Mouse (Mus musculus) ZHBTc4 (cell line): ENCODE data around the gene Letmd1.
A peak's percentile ranks its signal among the peaks of the same experiment; 100 is the strongest.
"Not testable (repeated sequence)": the region's sequence is repeated elsewhere in the genome, so short reads cannot be mapped to it uniquely, and the experiment has no call there.

ENCODE experiments used
- DNase-seq: peaks from one replicate; pipeline ENCODE4 v3.0.0-alpha.2; 2011; ENCODE audit warnings: low read depth, low spot score

Gene Letmd1

DNA sequence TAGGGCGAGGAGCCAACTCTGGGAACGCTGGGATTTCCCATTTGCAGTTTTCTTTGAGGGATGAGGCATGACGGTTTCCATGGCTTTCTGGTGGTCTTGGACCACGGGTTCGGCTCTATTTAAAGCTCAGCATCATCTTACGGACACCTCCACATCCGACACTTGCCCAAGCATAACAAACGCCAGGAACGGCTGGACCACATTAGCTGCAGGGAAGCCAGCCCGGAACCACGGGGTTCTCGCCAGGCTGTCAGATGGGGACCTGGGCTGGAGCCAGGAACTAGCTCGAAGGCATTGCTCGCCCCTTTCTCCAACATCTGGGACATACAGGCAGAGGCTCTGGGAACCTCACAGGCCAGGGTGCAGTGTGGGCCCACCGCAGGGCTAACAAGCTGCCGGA is 17.6 kb upstream of the Letmd1 start:
- no peak for DNase-seq

- DNase-seq: peak; percentile 84
Measured at GRCm38 (mm10) chr15:100452486-100452885, 16.3 kb upstream of the Letmd1 start.

DNA sequence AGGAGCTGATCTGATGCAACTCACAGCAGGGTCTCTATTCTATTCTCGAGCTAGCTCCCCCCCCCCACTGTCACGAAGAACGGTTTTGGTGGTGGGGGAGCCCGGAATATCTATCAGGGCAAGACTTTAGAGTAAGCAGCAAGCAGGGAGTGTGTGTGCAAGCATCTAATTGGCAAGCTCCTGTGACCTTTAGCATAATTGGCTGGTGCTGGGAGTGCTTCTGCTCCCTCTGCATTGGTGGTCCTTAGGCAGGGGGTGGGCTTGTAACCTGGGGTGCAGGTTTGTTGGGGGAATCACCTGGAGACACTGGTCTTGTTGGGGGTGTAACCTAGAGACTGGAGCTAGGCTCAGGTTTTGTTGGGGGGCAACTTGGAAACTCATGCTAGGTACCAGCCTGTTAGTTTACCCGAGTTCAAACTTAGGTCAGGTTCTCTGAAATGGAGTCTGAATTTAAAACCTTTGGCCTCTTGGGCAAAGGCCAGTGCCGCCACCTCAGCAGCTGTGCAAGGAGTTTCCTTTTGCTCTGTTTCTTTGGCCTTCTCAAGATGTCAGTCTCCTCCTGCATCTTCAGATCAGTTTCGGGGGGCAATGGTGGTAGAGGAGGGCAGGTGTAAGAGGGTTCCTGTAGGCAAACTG is 12.3 kb upstream of the Letmd1 start:
- DNase-seq: no peak

DNA sequence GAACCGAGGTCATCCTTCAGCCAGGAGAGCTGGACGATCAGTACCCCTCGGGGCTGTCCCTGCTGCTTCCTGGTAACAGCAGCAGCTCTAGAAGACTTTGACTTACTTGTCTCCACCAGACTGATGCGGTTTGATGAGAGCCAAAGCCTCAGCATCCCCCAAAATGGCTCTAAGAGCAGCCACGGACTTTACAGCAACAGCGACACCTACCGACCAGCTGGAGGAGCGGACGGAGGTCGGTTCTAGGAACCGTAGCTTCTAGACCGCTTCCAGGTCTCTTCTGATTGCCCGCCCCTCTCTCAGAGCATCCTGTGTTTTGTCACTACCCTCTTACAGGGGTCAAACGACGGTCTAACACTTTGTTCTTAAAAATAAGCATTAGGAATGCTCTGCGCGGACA is 11.5 kb upstream of the Letmd1 start:
- peak; percentile 94 for DNase-seq

DNA sequence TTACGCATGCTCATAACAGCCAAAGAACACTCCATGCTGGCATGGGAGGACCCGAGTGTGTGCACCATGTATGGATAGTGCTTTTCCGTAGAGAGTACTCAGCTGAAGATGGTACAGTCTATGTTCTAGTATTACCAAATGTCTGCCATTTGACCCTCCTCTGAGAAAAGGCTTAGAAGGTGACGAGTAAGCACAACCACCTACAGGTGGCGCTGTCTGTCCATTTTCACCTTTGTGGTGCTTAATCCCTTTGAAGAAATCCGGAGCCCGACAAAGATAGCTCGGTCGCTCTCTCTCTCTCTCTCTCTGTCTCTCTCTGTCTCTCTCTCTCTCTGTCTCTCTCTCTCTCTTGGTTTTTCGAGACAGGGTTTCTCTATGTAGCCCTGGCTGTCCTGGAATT is 10.8 kb upstream of the Letmd1 start:
- peak; percentile 94 for DNase-seq

- DNase-seq: peak; percentile 89
Measured at GRCm38 (mm10) chr15:100460942-100461341, 7.9 kb upstream of the Letmd1 start.

GRCm38 (mm10) chr15:100461646-100462045 is 7.2 kb upstream of the Letmd1 start:
- no peak for DNase-seq

DNA sequence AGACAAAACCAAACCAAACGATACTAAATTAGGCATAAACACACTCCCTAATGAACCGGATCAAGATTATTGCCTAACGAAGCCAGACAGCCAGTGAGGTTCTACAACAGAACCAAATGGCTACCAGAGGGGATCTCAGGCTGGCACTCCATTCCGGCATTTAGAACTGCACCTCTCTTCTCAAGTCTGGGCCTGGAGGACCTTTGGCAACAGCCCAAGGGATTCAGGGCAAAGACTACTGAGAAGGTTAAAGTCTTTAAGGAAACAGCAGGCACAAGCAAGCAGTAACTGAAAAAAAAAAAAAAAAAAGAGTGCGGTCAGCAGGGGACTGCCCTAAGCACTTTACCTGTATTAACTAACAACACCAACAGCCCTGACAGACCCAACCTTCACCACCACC is 6.7 kb upstream of the Letmd1 start:
- no peak for DNase-seq

- DNase-seq: peak; percentile 87
Measured at GRCm38 (mm10) chr15:100463712-100464111, 5.1 kb upstream of the Letmd1 start.

- no peak for DNase-seq
Measured at GRCm38 (mm10) chr15:100465432-100465831, 3.4 kb upstream of the Letmd1 start.

DNA sequence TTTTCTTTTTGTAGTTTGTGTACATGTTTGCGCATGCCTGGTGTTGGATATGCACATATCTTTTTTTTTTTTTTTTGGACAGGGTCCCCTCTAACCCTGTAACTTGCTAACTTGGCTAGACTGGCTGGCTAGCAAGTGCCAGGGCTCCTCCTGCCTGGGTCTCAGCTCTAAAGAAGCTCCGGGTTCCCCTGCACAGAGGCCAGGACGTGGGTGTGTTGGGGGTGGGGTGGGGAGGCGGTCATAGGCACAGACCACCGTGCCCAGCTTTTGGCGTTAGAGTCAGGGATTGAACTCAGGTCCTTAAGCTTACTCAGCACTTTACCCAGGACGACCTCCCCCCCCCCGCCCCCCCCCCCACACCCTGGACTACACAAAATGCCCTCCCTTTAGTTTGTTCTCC is 1.1 kb upstream of the Letmd1 start:
- DNase-seq: no peak

DNA sequence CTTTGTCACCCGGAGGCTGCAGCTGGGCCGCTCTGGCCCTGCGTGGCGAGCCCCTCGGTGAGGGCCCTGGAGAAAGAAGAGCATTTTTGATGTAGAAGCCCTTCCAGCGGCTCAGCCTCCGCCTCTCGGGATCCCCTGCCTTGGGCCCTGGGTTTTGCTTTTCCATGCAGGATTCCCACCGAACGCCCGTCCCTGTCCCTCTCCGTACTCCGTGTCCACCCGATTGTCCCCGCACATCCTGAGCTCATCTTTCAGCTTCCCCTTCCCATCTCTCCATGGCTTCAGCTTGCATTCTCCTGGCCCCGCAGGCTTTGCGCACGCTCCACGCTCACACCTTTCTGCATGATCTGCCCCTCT is 344 bp downstream of the Letmd1 start:
- no peak for DNase-seq

DNA sequence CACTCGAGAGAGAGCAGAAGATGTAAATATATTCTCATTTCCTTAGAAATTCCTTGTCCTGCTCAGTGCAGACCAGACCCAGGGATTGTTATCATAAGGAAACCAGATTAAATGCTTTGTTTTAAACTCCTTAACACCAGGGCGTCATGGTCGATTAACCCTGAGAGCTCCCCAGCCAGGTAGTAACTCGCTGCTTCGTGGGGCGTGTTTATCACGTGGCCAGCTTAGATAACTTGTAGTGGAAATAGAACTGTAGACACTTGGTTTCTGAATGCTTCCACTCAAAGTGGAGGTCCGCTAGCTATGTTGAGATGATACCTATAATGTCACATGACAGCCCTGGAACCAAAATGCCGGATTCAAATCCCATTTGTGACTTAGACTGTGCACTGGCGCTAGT is 1.2 kb downstream of the Letmd1 start:
- DNase-seq: no peak

- peak; percentile 96 for DNase-seq
Measured at GRCm38 (mm10) chr15:100473926-100474503, 5.2 kb downstream of the Letmd1 start.

- no peak for DNase-seq
Measured at GRCm38 (mm10) chr15:100478351-100478750, 9.5 kb downstream of the Letmd1 start.

DNA sequence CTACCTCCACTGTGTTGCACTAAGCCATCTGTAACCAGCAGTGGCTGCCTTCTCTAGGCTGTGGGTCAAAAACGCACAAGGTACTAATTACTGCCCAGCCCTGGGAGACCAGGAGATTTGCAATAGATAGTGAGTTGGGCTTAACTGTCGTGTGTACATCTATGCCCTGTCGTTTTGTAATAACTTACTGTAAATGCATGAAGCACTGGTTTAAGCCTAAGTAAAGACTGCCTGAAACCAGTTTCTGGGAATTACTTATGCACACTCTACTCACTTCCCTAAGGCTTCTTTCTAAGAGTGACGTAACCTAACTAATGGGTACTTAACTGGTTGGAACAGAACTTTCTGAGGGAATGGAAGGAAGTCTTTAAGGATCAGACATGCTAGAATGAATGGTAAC is 10.1 kb downstream of the Letmd1 start:
- DNase-seq: no peak

- DNase-seq: no peak
Measured at GRCm38 (mm10) chr15:100485576-100485975, 16.8 kb downstream of the Letmd1 start.

DNA sequence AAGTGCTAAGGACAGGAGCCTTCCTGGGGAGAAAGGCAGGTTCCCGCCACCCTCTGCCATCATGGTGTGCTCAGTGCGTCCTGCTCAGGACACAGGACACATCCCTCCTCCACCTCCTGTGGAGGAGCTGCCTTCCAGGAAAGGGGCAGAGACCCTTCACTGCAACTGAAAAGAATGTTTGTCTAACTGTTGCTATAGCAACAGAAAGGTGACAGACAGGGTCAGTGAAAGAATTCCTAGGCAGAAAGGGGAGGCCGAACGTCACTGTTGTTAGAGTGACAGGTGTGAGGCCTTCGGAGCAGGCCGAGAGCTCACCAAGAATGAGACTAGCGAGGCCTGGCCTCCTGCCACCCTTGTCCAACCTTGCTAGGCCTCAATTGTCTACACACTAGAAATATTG is 17.6 kb downstream of the Letmd1 start:
- DNase-seq: peak; percentile 79

GRCm38 (mm10) chr15:100487050-100487449 is 18.2 kb downstream of the Letmd1 start:
- no peak for DNase-seq

DNA sequence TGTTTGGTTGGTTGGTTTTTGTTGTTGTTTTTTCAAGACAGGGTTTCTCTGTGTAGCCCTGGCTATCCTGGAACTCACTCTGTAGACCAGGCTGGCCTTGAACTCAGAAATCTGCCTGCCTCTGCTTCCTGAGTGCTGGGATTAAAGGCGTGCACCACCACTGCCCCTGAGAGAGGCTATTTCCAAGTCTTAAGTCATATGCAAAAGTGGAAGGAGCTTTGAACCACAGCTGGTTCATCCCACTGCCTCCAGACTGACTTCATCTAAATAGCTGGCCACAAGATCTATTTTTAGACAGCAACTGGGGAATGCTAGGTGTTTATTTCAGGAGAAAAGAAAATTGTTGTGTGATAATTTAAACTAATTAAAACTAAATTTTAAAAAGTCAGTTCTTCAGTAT is 19.5 kb downstream of the Letmd1 start:
- not testable (repeated sequence) for DNase-seq

GRCm38 (mm10) chr15:100489263-100489662 is 20.4 kb downstream of the Letmd1 start:
- no peak for DNase-seq

DNA sequence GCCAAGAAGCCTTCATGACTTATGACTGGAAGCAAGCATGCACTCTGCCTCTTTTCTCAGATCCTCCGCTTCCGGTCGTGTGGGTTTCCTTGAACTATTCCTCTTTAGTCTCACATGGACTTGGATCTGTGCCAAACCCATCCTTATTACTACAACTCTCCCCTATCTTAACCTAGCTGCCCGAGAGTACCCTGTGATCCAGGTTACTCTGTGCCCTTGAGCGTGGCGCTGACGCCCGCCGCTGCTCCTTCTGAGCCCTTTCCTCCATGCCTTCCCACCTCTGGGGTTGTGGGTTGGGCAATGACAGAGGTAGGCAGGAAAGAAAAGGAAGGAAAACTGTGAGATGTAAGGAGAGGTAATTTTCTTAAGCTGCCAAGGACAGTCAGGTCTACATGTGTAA is 23.1 kb downstream of the Letmd1 start:
- DNase-seq: no peak

DNA sequence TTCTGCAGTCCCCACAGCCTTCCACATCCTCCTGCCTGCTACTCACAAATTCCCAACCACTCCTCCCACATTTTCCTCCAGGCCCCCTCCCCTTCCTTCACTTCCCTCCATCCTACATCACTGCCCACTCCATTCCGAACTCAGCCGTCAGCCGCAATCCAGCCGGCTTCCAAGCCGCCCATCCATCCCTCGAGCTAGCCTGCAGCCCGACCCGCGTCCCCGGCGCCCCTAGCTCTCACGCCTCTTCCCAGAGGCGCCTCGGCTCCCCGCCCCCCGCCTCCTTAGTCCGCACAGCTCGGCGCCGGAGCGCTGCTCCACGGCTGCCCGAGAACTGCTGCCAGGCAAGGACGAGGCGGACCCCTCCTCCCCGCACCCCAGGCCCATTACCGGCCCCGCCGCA is 25.8 kb downstream of the Letmd1 start:
- DNase-seq: peak; percentile 71

DNA sequence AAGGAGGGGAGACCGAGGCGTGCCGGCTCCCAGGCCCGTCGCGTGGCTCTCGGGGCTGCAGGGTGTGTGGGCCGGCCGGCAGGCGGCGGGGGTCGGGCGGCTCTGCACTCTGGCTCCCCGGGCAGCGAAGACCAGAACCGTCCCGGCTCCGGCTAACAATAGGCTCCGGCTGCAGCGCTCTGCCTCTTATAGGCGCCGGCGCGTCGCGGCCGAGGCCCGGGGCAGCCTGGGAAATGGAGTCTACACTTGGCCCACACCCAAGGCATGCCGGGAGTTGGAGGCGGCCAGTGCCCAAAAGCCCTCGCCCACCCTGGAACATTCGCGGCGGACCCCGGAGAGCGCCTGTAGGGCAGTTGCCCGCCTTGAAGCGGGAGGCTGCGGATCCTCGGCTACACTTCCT is 26.3 kb downstream of the Letmd1 start, which contains the start of gene Csrnp2:
Gene Csrnp2 (minus strand): TSS at position 387 of the 400 bp plus-strand sequence.
- DNase-seq: peak; percentile 97
